1 mouse cellular context compared by ENCODE assay signal in the genomic region with DNA sequence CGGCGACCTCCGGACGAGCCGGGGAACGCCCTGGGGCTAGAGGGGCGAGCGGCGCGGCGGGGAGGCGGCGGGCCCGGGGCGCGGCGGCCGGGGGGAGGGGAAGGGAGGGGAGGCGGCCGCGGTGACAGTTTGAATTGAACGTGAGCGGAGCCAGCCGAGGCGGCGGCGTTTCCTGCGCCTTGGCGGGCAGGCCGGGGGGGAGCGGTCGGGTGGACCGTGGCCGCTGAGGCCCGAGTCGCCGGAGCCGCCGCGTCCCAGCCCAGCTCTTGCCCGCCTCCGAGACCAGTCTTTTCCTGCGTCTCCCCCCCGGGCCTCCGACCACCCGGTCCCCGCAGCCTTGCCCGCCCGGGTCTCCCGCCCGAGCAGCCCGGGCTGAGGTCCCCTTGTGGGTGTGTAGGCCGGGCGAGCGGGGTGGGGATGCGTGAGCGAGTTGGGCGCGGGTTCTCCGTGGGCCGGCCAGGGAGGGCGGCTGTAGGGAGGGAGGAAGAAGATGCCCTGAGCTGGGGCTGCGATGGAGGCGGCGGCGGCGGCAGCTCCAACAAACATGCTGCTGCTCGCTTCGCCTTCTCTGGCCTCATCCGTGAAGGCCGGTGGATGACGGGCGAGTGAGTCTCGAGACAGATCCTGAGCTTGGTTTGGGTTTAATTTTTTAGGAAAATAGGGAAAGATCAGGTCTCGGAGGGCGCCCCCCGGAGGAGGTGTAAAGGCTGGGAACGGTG.
TF ChIP-seq lines count a peak whose summit lies in the region.

No protein-coding gene starts in this region.

TF ChIP-seq in MEL, 35 proteins besides CTCF, POLR2A, EP300 and RAD21 (continued from another document):
- TF ChIP-seq USF1 (IDR thresholded peaks at IDR 0.05; ENCODE audit: low read depth, low read length) (no peak), USF2 (IDR thresholded peaks at IDR 0.05; ENCODE audit: borderline replicate concordance in 1 of 2, insufficient read depth in 1 of 2, low read depth in 1 of 2, low read length in 2 of 2) (no peak)
